Mouse (Mus musculus) gastrocnemius, postnatal 36 days (tissue): Measurements from ENCODE around the gene Elmo1. TPM values are rescaled to one million over a fixed set of nuclear protein-coding genes. Genes with fewer than 3 reads are reported as not detected.

Experiments used
- DNase-seq, 2 experiments: peaks; one replicate each; pipeline ENCODE4 v3.0.0; 2022
- intact Hi-C: fragments of 180-260 bp; cut with DNase I; formaldehyde crosslinking; loops from one replicate; pipeline ENCODE4 v1.15.1; 2025
- total RNA-seq, 2 experiments: library from RNA; stranded (reverse); gene quantifications; 2 replicates each; pipeline ENCODE4 v1.2.3; 2021

The Elmo1 gene
- total RNA-seq, 2 experiments from 2014 or later: 4.3 to 5.2 TPM

GRCm38 (mm10) chr13:20306180-20307177 lies 216.1 kb downstream of the Elmo1 start:
- DNase-seq: no peak
- intact Hi-C loops: no loop called here

DNA sequence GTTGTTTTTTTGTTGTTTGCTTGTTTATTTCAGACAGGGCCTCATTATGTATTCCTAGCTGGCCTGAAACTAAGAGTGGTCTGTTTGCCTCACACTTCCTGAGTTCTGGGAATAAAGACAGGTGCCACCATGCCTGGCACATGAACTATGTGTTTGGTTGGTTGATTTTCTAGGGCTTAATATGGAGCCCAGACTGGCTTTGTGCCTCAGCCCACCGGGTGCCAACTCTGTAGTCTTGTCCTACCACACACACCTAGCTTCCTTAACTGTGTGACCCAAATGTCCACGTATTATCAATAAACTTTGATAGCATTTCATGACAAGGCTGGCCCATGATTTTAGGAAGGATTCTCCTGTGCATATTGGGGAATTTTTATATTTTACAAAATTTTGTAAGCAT lies 217.0 kb downstream of the Elmo1 start:
- intact Hi-C loops: no loop called here
- DNase-seq: no peak

DNA sequence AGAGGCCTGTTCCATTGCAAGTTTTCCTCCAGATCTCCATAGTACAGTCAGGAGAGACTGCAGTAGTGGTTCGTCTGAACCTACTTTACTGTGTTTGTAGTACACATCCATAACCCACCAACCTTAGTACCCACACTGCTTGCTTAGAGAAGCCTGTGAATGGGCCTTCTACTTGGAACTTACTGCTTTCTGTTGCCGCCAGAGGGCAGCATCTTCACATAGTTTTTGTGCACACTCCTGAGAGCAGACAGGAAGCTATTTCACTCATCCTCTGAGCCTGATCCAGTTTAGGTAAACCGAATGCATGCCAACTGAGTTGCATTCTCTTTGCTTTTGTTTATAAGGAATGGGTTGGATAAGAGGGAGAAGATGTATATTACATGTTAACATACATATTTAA lies 221.2 kb downstream of the Elmo1 start:
- intact Hi-C loops: loop anchor here (2.0 to 10.0 kb wide), 3 partner anchors 161 to 843 kb away; no protein-coding TSS in a partner anchor

DNA sequence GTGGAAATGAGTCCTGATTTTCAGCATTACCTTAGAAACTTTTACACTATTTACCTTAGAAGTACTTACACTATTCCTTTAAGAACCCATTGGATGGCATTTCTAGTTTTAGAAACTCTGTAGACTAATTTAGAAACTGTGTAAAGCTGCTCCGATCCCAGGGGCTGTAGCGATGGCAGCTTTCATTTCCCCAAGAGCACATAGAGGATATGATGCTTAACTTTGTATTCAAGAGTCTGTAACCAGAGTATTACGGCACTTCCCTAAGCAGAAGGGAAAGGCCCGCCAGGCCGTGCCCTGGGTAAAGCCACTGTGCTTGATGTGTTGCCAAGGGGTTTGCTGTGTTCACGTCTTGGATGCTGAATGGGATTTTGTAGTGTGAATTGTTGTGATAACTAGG lies 222.9 kb downstream of the Elmo1 start:
- intact Hi-C loops: loop anchor here (5.0 to 10.0 kb wide), 2 partner anchors 159 to 841 kb away; no protein-coding TSS in a partner anchor
- DNase-seq: no peak

More for the DNA sequence above, 221.2 kb downstream of the Elmo1 start:
- peak; percentile 54 to 61 for DNase-seq

DNA sequence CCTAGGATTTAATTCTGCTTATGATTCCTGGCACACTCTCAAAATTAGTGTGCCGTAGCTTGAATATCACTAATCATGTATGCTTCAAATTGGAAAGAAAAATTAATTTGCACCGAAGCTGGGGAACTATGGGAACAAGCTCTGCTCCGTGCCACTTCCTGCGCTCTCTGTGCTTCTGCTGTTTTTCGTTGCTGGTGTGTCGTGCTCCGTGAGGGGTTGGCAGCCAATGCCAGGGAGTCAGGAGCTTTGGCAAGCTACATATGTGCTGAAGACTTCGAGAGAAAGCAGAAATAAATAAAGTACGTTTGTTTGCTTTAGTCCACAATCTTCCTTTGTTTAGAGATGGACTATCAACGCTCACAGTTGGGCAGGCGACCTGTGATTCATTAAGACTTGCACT lies 225.7 kb downstream of the Elmo1 start:
- intact Hi-C loops: loop anchor here (10.0 kb wide), 1 partner anchor 839 kb away; no protein-coding TSS in a partner anchor

DNA sequence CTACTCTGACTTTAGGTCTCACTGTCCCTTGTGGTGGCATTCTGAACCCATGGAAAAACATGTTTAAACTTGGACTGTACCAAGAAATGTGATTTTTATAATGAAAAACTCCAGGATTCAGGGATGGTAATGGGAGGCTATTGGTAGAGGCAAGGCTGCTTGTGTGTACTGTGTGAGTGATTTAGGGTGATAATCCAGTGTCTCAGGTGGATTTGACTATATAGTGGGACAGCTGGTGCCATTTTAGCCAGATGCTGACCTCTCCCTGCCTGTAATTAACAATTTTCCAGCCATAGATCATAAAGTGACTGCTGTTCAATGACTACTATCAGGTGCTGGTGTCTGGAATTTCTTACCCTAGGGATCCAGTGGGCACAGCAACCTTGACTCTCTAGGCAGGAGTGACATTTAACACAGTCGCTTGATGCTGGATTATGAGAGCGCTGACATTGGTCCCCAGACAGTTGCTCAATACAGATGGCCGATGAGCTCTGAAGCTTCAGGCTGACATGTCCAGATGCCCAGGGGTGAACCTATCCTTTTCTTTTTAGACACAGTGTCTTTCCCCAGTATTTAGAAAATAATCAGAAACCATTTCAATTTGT lies 228.3 kb downstream of the Elmo1 start:
- intact Hi-C loops: loop anchor here (10.0 kb wide), 1 partner anchor 836 kb away; no protein-coding TSS in a partner anchor
- no peak for DNase-seq

More for the DNA sequence above, 225.7 kb downstream of the Elmo1 start:
- DNase-seq: no peak

- intact Hi-C loops: no loop called here
- DNase-seq: no peak
Observed at GRCm38 (mm10) chr13:20320232-20320631, 229.8 kb downstream of the Elmo1 start.

DNA sequence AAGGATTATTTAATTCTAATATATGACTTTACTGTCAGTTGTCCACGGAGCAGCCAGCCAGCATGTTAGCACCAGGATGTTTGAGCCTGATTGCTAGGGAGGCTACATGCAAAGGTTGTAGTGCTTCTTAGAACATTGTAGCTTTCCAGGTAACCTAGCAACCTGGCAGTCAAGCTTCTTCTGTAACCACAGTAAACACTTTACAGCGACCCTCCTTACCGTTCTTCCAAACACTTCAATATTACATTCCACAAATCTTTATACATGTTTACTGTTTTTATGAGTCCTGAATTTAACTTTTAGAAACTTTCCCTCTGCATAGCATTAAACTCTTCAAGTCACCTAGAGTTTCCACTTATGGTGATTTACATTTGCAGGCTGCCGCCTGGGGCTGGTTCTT lies 233.1 kb downstream of the Elmo1 start:
- no peak for DNase-seq
- intact Hi-C loops: no loop called here

DNA sequence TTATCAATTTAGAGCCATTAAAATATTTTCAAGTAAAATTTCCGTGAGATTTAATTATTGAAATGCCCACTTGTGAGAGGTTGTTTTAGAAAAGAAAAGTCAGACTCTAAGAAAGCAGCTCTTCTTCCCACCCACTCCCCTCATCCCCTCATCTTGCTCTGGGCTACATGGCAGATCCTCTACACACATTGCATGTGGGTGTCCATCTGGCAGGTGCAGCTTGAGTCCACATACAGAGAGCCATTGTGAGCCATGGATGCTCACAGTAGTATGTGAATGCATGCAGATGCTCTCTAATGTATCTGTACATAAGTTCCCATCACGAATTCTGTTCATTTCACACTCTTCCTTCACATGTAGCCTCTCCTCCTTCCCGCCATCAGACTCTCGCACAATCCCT lies 236.7 kb downstream of the Elmo1 start:
- intact Hi-C loops: no loop called here
- DNase-seq: no peak

DNA sequence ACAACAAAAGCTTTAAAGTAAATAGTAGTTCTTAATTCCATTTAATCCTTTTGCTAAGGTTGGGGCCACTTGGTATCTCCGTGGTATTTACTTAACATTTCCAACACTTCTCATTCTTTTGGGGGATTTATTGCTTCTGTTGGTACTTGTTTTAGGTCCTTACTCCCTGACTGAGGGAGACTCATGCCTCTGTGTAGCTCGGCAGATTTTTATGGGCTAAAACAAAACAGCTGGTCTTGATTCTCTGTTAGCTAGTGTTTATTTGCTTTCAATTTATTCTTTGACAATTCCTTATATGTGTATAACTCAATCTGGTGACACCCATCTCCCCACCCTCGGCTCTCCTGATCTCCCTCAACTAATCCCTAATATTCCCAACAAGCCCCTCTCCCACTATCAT lies 237.6 kb downstream of the Elmo1 start:
- intact Hi-C loops: no loop called here
- no peak for DNase-seq

GRCm38 (mm10) chr13:20328672-20329071 lies 238.3 kb downstream of the Elmo1 start:
- DNase-seq: no peak
- intact Hi-C loops: no loop called here

GRCm38 (mm10) chr13:20330954-20331353 lies 240.6 kb downstream of the Elmo1 start:
- intact Hi-C loops: no loop called here
- no peak for DNase-seq

DNA sequence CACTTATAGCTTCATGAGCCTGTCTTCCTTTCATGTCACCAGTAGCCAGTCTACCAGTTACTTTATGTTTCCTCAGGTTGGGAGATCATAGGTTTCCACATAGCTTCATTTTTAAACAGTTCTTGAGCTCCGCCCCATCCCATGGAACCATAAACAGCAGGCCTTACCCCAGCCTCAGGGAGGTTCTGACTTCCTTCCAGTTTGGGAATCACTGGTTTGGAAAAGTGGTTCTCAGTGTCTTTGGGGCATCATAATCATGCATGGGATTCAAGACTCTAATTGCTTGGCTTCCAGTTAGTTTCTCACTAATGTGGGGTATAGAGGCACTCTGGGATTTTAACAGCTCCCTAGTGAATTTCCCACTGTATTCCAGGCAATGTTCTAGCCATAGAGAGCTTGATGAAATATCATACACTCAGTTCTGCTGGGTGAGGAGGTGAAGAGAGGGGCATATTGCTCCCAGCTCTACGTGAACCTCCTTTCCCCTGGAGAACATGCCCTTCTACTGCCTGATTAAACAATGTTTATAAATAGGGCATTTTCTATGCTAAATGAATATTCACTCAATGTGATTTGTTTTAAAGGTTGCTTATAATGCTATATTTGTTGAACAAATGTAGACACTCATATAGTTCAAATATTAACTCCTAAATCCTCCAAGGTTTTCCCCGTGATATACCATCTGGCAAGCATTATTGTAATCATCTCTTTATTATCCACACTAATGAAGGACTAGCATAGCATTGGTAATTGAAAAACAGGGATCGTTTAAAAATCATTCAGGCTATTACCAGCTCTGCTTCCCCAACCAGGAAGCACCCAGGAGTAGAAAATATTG lies 244.9 kb downstream of the Elmo1 start:
- intact Hi-C loops: no loop called here
- no peak for DNase-seq

GRCm38 (mm10) chr13:20335889-20336497 lies 245.6 kb downstream of the Elmo1 start:
- intact Hi-C loops: no loop called here
- no peak for DNase-seq

GRCm38 (mm10) chr13:20342881-20343280 lies 252.5 kb downstream of the Elmo1 start:
- DNase-seq: no peak
- intact Hi-C loops: no loop called here

- DNase-seq: no peak
- intact Hi-C loops: no loop called here
Observed at GRCm38 (mm10) chr13:20349754-20350153, 259.4 kb downstream of the Elmo1 start.

GRCm38 (mm10) chr13:20352631-20353030 lies 262.2 kb downstream of the Elmo1 start:
- DNase-seq: no peak
- intact Hi-C loops: no loop called here

DNA sequence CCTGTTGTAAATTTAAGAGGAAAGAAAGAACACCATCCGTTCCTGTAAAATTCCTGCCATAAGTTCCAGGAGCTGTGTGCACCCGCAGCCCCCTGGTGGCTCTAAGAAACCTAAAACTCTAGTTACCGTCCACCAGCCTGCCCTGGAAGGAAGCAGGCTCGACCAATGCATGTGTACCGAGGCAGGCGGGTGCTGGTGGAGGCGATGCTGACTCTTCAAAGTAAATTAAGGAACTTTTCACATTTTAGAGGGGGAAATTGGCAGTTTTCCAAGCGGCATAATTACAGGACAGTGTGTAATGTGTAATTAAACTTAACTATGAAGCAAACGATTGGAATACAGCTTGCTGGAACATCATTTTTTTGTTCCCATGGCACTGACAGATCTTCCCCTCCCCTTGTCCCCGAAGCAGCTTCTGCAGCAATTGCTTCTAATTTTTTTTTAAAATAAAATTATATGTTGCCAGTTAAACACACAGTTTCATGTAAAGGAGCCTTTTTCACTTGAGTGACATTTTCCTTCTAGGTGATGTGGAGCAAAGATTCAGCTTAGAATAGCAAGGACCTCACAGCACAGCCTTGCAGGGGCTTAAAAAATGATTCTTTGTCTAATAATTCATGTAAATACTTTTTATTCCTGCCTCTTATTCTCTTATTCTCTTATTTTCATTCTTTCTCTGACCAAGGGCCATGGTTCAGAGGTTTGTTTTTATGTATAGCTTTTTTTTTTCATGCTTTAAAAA lies 263.6 kb downstream of the Elmo1 start:
- no peak for DNase-seq
- intact Hi-C loops: no loop called here

DNA sequence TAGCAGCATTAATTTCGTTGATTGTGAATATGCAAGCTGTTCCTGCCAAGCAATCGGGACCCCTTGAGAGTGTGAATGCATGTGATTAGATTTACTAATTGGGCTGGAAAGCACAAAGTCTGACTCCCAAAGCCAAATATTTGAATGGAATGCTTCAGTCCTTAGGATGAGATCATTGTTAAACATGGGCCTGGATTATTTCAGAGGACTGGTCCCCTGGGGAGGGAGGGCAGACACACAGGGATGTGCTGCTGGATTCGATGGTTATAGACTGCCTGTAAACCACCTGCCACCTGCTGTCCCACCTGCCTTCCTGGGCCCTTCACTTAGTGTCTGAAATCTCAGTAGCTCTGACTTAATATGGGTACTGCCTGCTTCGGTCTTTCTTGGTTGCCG lies 264.2 kb downstream of the Elmo1 start:
- no peak for DNase-seq
- intact Hi-C loops: no loop called here
